ENCODE assay signal across 13 mouse cellular contexts in the genomic region with DNA sequence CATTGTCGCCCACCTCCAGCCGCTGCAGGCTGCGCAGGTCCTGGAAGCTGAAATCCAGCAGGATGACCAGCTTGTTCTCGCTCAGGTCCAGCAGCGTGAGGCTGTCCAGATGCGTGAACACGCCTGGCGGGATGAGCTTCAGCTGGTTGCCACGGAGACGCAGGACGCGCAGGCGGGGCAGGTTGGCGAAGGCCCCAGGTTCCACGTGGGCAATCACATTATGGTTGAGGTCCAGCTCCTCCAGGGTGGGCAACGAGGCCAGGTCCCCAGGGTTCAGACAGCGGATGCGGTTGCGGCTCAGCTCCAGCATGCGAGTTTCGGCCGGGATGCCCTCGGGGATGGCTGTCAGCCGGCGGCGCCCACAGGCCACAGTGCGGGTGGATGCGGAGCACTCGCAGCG. TPM values are rescaled to one million over a fixed set of nuclear protein-coding genes. Genes with fewer than 3 reads are reported as not detected.
DNase-seq lines count a peak whose midpoint lies in the region; ATAC-seq and TF ChIP-seq lines count a peak whose summit lies in the region.
"Had no signal": no experiment of that assay in that cellular context is flagged by ENCODE, and none has a peak within 500 bp of the region (broad histone marks: within the 10 kb centered on the region; RNA-seq: fewer than 3 reads in every experiment).

No protein-coding gene starts in this region.

- DNase-seq in cerebellum, postnatal 25 days, result peak; percentile 44 to 50
- DNase-seq in cerebellum, postnatal 36 days, result no peak
- no peak for DNase-seq in hindbrain, embryonic 11.5 days (ENCODE audit: low spot score)
- peak; percentile 44 for DNase-seq in midbrain, embryonic 14.5 days
- no peak for DNase-seq in spleen, postnatal 36 days (ENCODE audit: low spot score in 2 of 2)
- DNase-seq: cerebellum, adult 9-11 months; kidney, adult 8-10 months; lung, adult 18-20 months; thymus, adult 2 months had no signal

- no peak overlapping the region for H3K9ac ChIP-seq in hindbrain, embryonic 11.5 days (ENCODE audit: low read depth, low read length)
- H3K9ac ChIP-seq in midbrain, embryonic 14.5 days (replicated peaks; ENCODE audit: low read length), result peak overlapping the region; percentile 26; the same call in 1 of the 2 replicates
- H3K9ac ChIP-seq in intestine, postnatal 0 days (ENCODE audit: low read depth, low read length), result no peak overlapping the region

- peak overlapping the region; percentile 29 for H3K4me3 ChIP-seq in megakaryocyte, embryonic 14.5 days (replicated peaks)
- H3K4me3 ChIP-seq in hindbrain, embryonic 11.5 days (ENCODE audit: low read depth, low read length), result no peak overlapping the region
- no peak overlapping the region for H3K4me3 ChIP-seq in midbrain, embryonic 14.5 days (replicated peaks; ENCODE audit: low read depth, low read length)
- H3K4me3 ChIP-seq in intestine, postnatal 0 days (ENCODE audit: low read depth, low read length), result no peak overlapping the region

- H3K27me3 ChIP-seq in megakaryocyte, embryonic 14.5 days (replicated peaks), result peaks cover 73% of the 10 kb centered on the region
- peaks cover 31% of the 10 kb centered on the region for H3K27me3 ChIP-seq in hindbrain, embryonic 11.5 days (ENCODE audit: control insufficient read depth, insufficient read depth, low read length)
- H3K27me3 ChIP-seq in midbrain, embryonic 14.5 days (ENCODE audit: control insufficient read depth, insufficient read depth, low read length), result peaks cover 25% of the 10 kb centered on the region
- H3K27me3 ChIP-seq in intestine, postnatal 0 days (replicated peaks; ENCODE audit: control insufficient read depth, insufficient read depth, low read length), result peaks cover 36% of the 10 kb centered on the region

- TF ChIP-seq CTCF in intestine, postnatal 0 days (IDR thresholded peaks at IDR 0.05; ENCODE audit: low read depth), result no peak

- peaks cover 73% of the 10 kb centered on the region for H3K4me1 ChIP-seq in megakaryocyte, embryonic 14.5 days
- peaks cover 5% of the 10 kb centered on the region for H3K4me1 ChIP-seq in hindbrain, embryonic 11.5 days (replicated peaks; ENCODE audit: control insufficient read depth, insufficient read depth, low read length)
- H3K4me1 ChIP-seq in midbrain, embryonic 14.5 days (ENCODE audit: control insufficient read depth, insufficient read depth, low read length), result 0 out of 2 replicates have a peak, but pooled peaks cover 4% of the 10 kb centered on the region
- 0 out of 2 replicates have a peak, but pooled peaks cover 3% of the 10 kb centered on the region for H3K4me1 ChIP-seq in intestine, postnatal 0 days (replicated peaks; ENCODE audit: control insufficient read depth, insufficient read depth, low read length)

- ATAC-seq in megakaryocyte, adult 5-6 weeks (ENCODE audit: poor library complexity, severe bottlenecking), result no peak
- ATAC-seq in hindbrain, embryonic 11.5 days (ENCODE audit: low FRiP score), result no peak
- no peak for ATAC-seq in midbrain, embryonic 14.5 days (ENCODE audit: low FRiP score, low TSS enrichment)
- no peak for ATAC-seq in intestine, postnatal 0 days

- H3K27ac ChIP-seq in hindbrain, embryonic 11.5 days (ENCODE audit: low read depth, low read length), result no peak overlapping the region
- H3K27ac ChIP-seq in midbrain, embryonic 14.5 days (replicated peaks; ENCODE audit: low read depth, low read length), result no peak overlapping the region
- H3K27ac ChIP-seq in intestine, postnatal 0 days (ENCODE audit: low read depth, low read length), result no peak overlapping the region

- H3K9me3 ChIP-seq in megakaryocyte, embryonic 14.5 days, result peaks cover 18% of the 10 kb centered on the region
- H3K9me3 ChIP-seq in hindbrain, embryonic 11.5 days (ENCODE audit: control insufficient read depth, low read length), result no peaks in the 10 kb centered on the region
- H3K9me3 ChIP-seq in midbrain, embryonic 14.5 days (ENCODE audit: control insufficient read depth, low read length), result no peaks in the 10 kb centered on the region
- H3K9me3 ChIP-seq in intestine, postnatal 0 days (ENCODE audit: control insufficient read depth), result no peaks in the 10 kb centered on the region

- H3K36me3 ChIP-seq in megakaryocyte, embryonic 14.5 days (replicated peaks; ENCODE audit: low read length), result peaks cover 5% of the 10 kb centered on the region
- H3K36me3 ChIP-seq in hindbrain, embryonic 11.5 days (ENCODE audit: control insufficient read depth, insufficient read depth, low read length), result no peaks in the 10 kb centered on the region
- H3K36me3 ChIP-seq in midbrain, embryonic 14.5 days (ENCODE audit: control insufficient read depth, insufficient read depth, low read length), result peaks cover 7% of the 10 kb centered on the region
- H3K36me3 ChIP-seq in intestine, postnatal 0 days (ENCODE audit: control insufficient read depth, insufficient read depth), result no peaks in the 10 kb centered on the region

- H3K4me2 ChIP-seq in hindbrain, embryonic 11.5 days (replicated peaks; ENCODE audit: low read depth, low read length), result 0 out of 2 replicates have a peak overlapping the region, but pooled peaks have one; percentile 17
- peak overlapping the region; percentile 29 for H3K4me2 ChIP-seq in midbrain, embryonic 14.5 days (ENCODE audit: low read length)
- no peak overlapping the region for H3K4me2 ChIP-seq in intestine, postnatal 0 days (replicated peaks; ENCODE audit: low read depth)

- 49% methylated on average over 30 of the region's 30 CpGs for WGBS in hindbrain, embryonic 11.5 days
- WGBS in midbrain, embryonic 14.5 days, result 42% methylated on average over 30 of the region's 30 CpGs
- WGBS in intestine, postnatal 0 days, result 53% methylated on average over 30 of the region's 30 CpGs

RNA-seq across cellular contexts. Expression of a gene that starts 8.2 kb away (rescaled TPM):
- polyA plus RNA-seq in megakaryocyte, embryonic 14.5 days (2012; ENCODE audit: insufficient read depth, low replicate concordance), result 0.04 TPM in 1 of 2 replicates, not detected in the other
- not detected in 2 replicates for total RNA-seq in megakaryocyte, adult 5-6 weeks (2015)
- not detected in 2 replicates for total RNA-seq in megakaryocyte, adult 5-6 weeks (2017)
- 0.24 and 0.29 TPM in 2 replicates for polyA plus RNA-seq in hindbrain, embryonic 11.5 days (2014; fragmentation: Nextera tagmentation; extraction: Ambion mirVana)
- polyA plus RNA-seq in midbrain, embryonic 14.5 days (2014; fragmentation: Nextera tagmentation; extraction: Ambion mirVana), result 6.2 and 7.3 TPM in 2 replicates
- 0.04 TPM in 1 of 2 replicates, not detected in the other for polyA plus RNA-seq in intestine, postnatal 0 days (2015; fragmentation: Nextera tagmentation; extraction: Ambion mirVana)

RNA-seq across cellular contexts. Expression of a gene that starts 9.2 kb away (rescaled TPM):
- polyA plus RNA-seq in megakaryocyte, embryonic 14.5 days (2012; ENCODE audit: insufficient read depth, low replicate concordance), result 2,272 and 5,289 TPM in 2 replicates
- 1,171 and 1,242 TPM in 2 replicates for total RNA-seq in megakaryocyte, adult 5-6 weeks (2015)
- 206 and 296 TPM in 2 replicates for total RNA-seq in megakaryocyte, adult 5-6 weeks (2017)
- polyA plus RNA-seq in hindbrain, embryonic 11.5 days (2014; fragmentation: Nextera tagmentation; extraction: Ambion mirVana), result 1,755 and 1,772 TPM in 2 replicates
- polyA plus RNA-seq in midbrain, embryonic 14.5 days (2014; fragmentation: Nextera tagmentation; extraction: Ambion mirVana), result 1,218 and 1,334 TPM in 2 replicates
- polyA plus RNA-seq in intestine, postnatal 0 days (2015; fragmentation: Nextera tagmentation; extraction: Ambion mirVana), result 1,008 and 1,019 TPM in 2 replicates

RNA-seq across cellular contexts. Expression of a gene that starts 19.4 kb away (rescaled TPM):
- 6.8 and 219 TPM in 2 replicates for polyA plus RNA-seq in megakaryocyte, embryonic 14.5 days (2012; ENCODE audit: insufficient read depth, low replicate concordance)
- 56.6 and 58.0 TPM in 2 replicates for total RNA-seq in megakaryocyte, adult 5-6 weeks (2015)
- total RNA-seq in megakaryocyte, adult 5-6 weeks (2017), result 104 and 130 TPM in 2 replicates
- 260 and 271 TPM in 2 replicates for polyA plus RNA-seq in hindbrain, embryonic 11.5 days (2014; fragmentation: Nextera tagmentation; extraction: Ambion mirVana)
- polyA plus RNA-seq in midbrain, embryonic 14.5 days (2014; fragmentation: Nextera tagmentation; extraction: Ambion mirVana), result 256 and 328 TPM in 2 replicates
- 129 and 130 TPM in 2 replicates for polyA plus RNA-seq in intestine, postnatal 0 days (2015; fragmentation: Nextera tagmentation; extraction: Ambion mirVana)

RNA-seq across cellular contexts. Expression of a gene that starts 19.5 kb away (rescaled TPM):
- polyA plus RNA-seq in megakaryocyte, embryonic 14.5 days (2012; ENCODE audit: insufficient read depth, low replicate concordance), result 33.4 and 118 TPM in 2 replicates
- total RNA-seq in megakaryocyte, adult 5-6 weeks (2015), result 10.1 and 10.4 TPM in 2 replicates
- total RNA-seq in megakaryocyte, adult 5-6 weeks (2017), result 9.1 and 15.1 TPM in 2 replicates
- 25.1 and 25.4 TPM in 2 replicates for polyA plus RNA-seq in hindbrain, embryonic 11.5 days (2014; fragmentation: Nextera tagmentation; extraction: Ambion mirVana)
- 60.5 and 62.7 TPM in 2 replicates for polyA plus RNA-seq in midbrain, embryonic 14.5 days (2014; fragmentation: Nextera tagmentation; extraction: Ambion mirVana)
- 12.9 and 13.4 TPM in 2 replicates for polyA plus RNA-seq in intestine, postnatal 0 days (2015; fragmentation: Nextera tagmentation; extraction: Ambion mirVana)

RNA-seq across cellular contexts. Expression of a gene that starts 22.3 kb away (rescaled TPM):
- not detected in 2 replicates for polyA plus RNA-seq in megakaryocyte, embryonic 14.5 days (2012; ENCODE audit: insufficient read depth, low replicate concordance)
- total RNA-seq in megakaryocyte, adult 5-6 weeks (2015), result not detected in 2 replicates
- total RNA-seq in megakaryocyte, adult 5-6 weeks (2017), result not detected in 2 replicates
- 0.36 and 0.61 TPM in 2 replicates for polyA plus RNA-seq in hindbrain, embryonic 11.5 days (2014; fragmentation: Nextera tagmentation; extraction: Ambion mirVana)
- polyA plus RNA-seq in midbrain, embryonic 14.5 days (2014; fragmentation: Nextera tagmentation; extraction: Ambion mirVana), result 0.23 and 0.30 TPM in 2 replicates
- 0.35 and 0.42 TPM in 2 replicates for polyA plus RNA-seq in intestine, postnatal 0 days (2015; fragmentation: Nextera tagmentation; extraction: Ambion mirVana)
- polyA plus RNA-seq: small intestine, adult 2 months; thymus, adult 2 months had no signal

Comparison
In these comparisons a context has a peak if more than half of its experiments do, and no peak if none do; other contexts are left out.
1. DNase-seq: peak in cerebellum, postnatal 25 days (2 of 2) and midbrain, embryonic 14.5 days (single experiment); none in cerebellum, postnatal 36 days (0 of 2), hindbrain, embryonic 11.5 days (single experiment) and spleen, postnatal 36 days (0 of 2).